Mouse (Mus musculus): ENCODE measurements around the gene Kat5. TPM values are rescaled to one million over a fixed set of nuclear protein-coding genes. Genes with fewer than 3 reads are reported as not detected.
A peak's percentile ranks its signal among the peaks of the same experiment; 100 is the strongest.

Gene Kat5
- polyA plus RNA-seq (2014; fragmentation: Nextera tagmentation; extraction: Ambion mirVana) = 36.9 and 40.0 TPM in 2 replicates

- peaks cover 33% of the 10 kb centered on the region for H3K36me3 ChIP-seq (ENCODE audit: control insufficient read depth, insufficient read depth, low read length)
- peak; percentile 93 for ATAC-seq (ENCODE audit: low FRiP score)
- H3K4me3 ChIP-seq (ENCODE audit: low read depth, low read length) = peak within 1 kb of the TSS; percentile 75
- peak; percentile 100 for DNase-seq (ENCODE audit: low spot score, missing footprints)
- peak within 1 kb of the TSS; percentile 93 for H3K27ac ChIP-seq (ENCODE audit: low read depth, low read length)
- H3K4me2 ChIP-seq = peak within 1 kb of the TSS; percentile 72
- no peaks in the 10 kb centered on the region for H3K9me3 ChIP-seq (ENCODE audit: control insufficient read depth, low read length)
- peaks cover 15% of the 10 kb centered on the region for H3K4me1 ChIP-seq (ENCODE audit: control insufficient read depth, insufficient read depth, low read length)
- WGBS = under 1% methylated on average over 54 of the region's 55 CpGs
- H3K9ac ChIP-seq (ENCODE audit: low read length) = peak within 1 kb of the TSS; percentile 93
- H3K27me3 ChIP-seq (ENCODE audit: control insufficient read depth, insufficient read depth, low read length) = no peaks in the 10 kb centered on the region
Observed at GRCm38 (mm10) chr19:5609547-5610404, at the start of gene Kat5. Kat5 (minus strand) TSS chr19:5610237.

- no peaks in the 10 kb centered on the region for H3K9me3 ChIP-seq (ENCODE audit: control insufficient read depth, low read length)
- H3K4me2 ChIP-seq = peak overlapping the region; percentile 76
- H3K36me3 ChIP-seq (ENCODE audit: control insufficient read depth, insufficient read depth, low read length) = no peaks in the 10 kb centered on the region
- DNase-seq (ENCODE audit: low spot score, missing footprints) = peak; percentile 90
- H3K9ac ChIP-seq (ENCODE audit: low read length) = peak overlapping the region; percentile 3; the same call in 1 of the 2 replicates
- 6% methylated on average over 43 of the region's 43 CpGs for WGBS
- peaks cover 13% of the 10 kb centered on the region for H3K4me1 ChIP-seq (ENCODE audit: control insufficient read depth, insufficient read depth, low read length)
- ATAC-seq (ENCODE audit: low FRiP score) = peak; percentile 57; the same call in 1 of the 2 replicates
- peak overlapping the region; percentile 39 for H3K4me3 ChIP-seq (ENCODE audit: low read depth, low read length)
- no peak overlapping the region for H3K27ac ChIP-seq (ENCODE audit: low read depth, low read length)
- H3K27me3 ChIP-seq (ENCODE audit: control insufficient read depth, insufficient read depth, low read length) = peaks cover 25% of the 10 kb centered on the region
Observed at GRCm38 (mm10) chr19:5654720-5655298, 44.8 kb upstream of the Kat5 start.

- H3K36me3 ChIP-seq (ENCODE audit: control insufficient read depth, insufficient read depth, low read length) = no peaks in the 10 kb centered on the region
- peak overlapping the region; percentile 29; the same call in 1 of the 2 replicates for H3K9ac ChIP-seq (ENCODE audit: low read length)
- 4% methylated on average over 62 of the region's 62 CpGs for WGBS
- H3K4me1 ChIP-seq (ENCODE audit: control insufficient read depth, insufficient read depth, low read length) = peaks cover 14% of the 10 kb centered on the region
- peak overlapping the region; percentile 76 for H3K4me2 ChIP-seq
- H3K4me3 ChIP-seq (ENCODE audit: low read depth, low read length) = peak overlapping the region; percentile 39
- no peaks in the 10 kb centered on the region for H3K9me3 ChIP-seq (ENCODE audit: control insufficient read depth, low read length)
- H3K27me3 ChIP-seq (ENCODE audit: control insufficient read depth, insufficient read depth, low read length) = peaks cover 25% of the 10 kb centered on the region
- ATAC-seq (ENCODE audit: low FRiP score) = peak; percentile 81
- peak; percentile 97 for DNase-seq (ENCODE audit: low spot score, missing footprints)
- no peak overlapping the region for H3K27ac ChIP-seq (ENCODE audit: low read depth, low read length)
Observed at GRCm38 (mm10) chr19:5653969-5654719, 44.1 kb upstream of the Kat5 start.

GRCm38 (mm10) chr19:5652570-5652969, 42.5 kb upstream of the Kat5 start:
- Histone ChIP-seq H3K9ac (ENCODE audit: low read length) (no peak overlapping the region), H3K9me3 (ENCODE audit: control insufficient read depth, low read length) (no peaks in the 10 kb centered on the region), H3K4me1 (ENCODE audit: control insufficient read depth, insufficient read depth, low read length) (peaks cover 23% of the 10 kb centered on the region), H3K27me3 (ENCODE audit: control insufficient read depth, insufficient read depth, low read length) (peaks cover 25% of the 10 kb centered on the region), H3K27ac (ENCODE audit: low read depth, low read length) (no peak overlapping the region), H3K36me3 (ENCODE audit: control insufficient read depth, insufficient read depth, low read length) (no peaks in the 10 kb centered on the region), H3K4me3 (ENCODE audit: low read depth, low read length) (no peak overlapping the region), H3K4me2 (no peak overlapping the region)
- DNase-seq (ENCODE audit: low spot score, missing footprints) = no peak
- WGBS = 76% methylated on average over 6 of the region's 6 CpGs
- no peak for ATAC-seq (ENCODE audit: low FRiP score)

DNA sequence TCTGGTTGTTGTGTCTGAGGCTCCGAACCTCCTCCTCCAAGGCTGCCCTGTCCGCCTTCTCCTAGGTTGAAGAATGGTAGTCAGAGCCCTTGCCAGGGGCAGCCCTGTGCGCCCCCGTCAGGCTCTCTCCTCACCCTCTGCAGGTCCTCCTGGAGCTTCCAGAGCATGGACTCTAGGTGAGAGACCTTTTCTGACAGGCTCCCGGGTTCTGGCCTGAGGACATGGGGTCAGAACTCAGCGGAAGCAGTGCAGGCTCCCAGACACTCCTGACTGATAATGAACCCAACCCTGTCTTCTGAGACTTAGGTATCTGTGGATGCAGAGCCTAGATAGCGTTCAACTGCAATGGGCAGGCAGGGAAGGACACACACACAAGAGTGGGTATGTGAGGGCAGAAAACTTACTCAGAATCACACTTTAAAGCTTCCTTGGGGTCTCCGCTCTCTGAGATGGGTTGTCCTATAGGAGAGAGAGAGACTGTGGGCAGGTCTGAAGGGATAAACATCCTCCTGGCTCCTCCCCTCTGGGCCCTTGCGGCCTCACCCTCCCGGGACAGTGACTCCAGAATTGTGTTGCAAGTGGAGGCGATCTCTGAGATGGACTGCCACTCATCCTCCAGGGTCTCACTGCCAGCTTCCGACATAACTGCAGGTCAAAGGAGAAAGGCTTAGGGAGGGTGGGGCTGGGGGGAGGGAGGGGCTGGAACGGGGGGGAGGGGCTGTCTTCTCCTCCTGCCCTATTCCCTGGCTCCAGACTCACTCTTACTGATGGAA, 41.7 kb upstream of the Kat5 start:
- Histone ChIP-seq H3K4me1 (ENCODE audit: control insufficient read depth, insufficient read depth, low read length) (peaks cover 23% of the 10 kb centered on the region), H3K27me3 (ENCODE audit: control insufficient read depth, insufficient read depth, low read length) (peaks cover 25% of the 10 kb centered on the region), H3K9me3 (ENCODE audit: control insufficient read depth, low read length) (no peaks in the 10 kb centered on the region), H3K36me3 (ENCODE audit: control insufficient read depth, insufficient read depth, low read length) (peaks cover 7% of the 10 kb centered on the region; the same call in 1 of the 2 replicates), H3K27ac (ENCODE audit: low read depth, low read length) (no peak overlapping the region), H3K4me2 (no peak overlapping the region), H3K4me3 (ENCODE audit: low read depth, low read length) (no peak overlapping the region), H3K9ac (ENCODE audit: low read length) (no peak overlapping the region)
- ATAC-seq (ENCODE audit: low FRiP score) (no peak), DNase-seq (ENCODE audit: low spot score, missing footprints) (no peak)
- 52% methylated on average over 13 of the region's 13 CpGs for WGBS

DNA sequence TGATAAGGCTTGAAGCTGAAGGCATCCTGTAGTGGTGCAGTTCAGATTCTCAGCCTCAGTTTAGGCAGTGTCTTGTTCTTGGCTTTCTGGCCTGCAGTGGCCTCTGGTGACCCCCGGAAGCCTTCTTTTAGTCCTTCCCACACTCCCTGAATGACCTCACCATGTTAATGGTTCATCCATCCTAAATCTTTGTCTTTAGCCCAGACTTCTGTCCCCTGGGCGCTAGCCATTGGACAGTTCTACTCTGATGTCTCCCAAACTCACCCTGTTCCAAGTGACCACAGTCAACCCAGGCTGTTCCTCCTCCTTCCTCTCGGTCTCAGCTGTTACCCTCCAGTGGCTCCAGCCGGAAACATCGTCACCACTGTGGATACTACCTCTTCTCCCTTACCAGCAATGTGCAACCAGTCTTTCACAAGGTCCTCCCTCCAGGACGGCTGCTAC, 39.3 kb upstream of the Kat5 start:
- Histone ChIP-seq H3K36me3 (ENCODE audit: control insufficient read depth, insufficient read depth, low read length) (peaks cover 12% of the 10 kb centered on the region), H3K27ac (ENCODE audit: low read depth, low read length) (no peak overlapping the region; the same call in 1 of the 2 replicates), H3K9ac (ENCODE audit: low read length) (peak overlapping the region; percentile 34), H3K9me3 (ENCODE audit: control insufficient read depth, low read length) (no peaks in the 10 kb centered on the region), H3K27me3 (ENCODE audit: control insufficient read depth, insufficient read depth, low read length) (peaks cover 8% of the 10 kb centered on the region), H3K4me3 (ENCODE audit: low read depth, low read length) (0 out of 2 replicates have a peak overlapping the region, but pooled peaks have one; percentile 1), H3K4me2 (peak overlapping the region; percentile 36), H3K4me1 (ENCODE audit: control insufficient read depth, insufficient read depth, low read length) (peaks cover 17% of the 10 kb centered on the region)
- no peak for DNase-seq (ENCODE audit: low spot score, missing footprints)
- WGBS = 81% methylated on average over 6 of the region's 6 CpGs
- peak; percentile 4; the same call in 1 of the 2 replicates for ATAC-seq (ENCODE audit: low FRiP score)

DNA sequence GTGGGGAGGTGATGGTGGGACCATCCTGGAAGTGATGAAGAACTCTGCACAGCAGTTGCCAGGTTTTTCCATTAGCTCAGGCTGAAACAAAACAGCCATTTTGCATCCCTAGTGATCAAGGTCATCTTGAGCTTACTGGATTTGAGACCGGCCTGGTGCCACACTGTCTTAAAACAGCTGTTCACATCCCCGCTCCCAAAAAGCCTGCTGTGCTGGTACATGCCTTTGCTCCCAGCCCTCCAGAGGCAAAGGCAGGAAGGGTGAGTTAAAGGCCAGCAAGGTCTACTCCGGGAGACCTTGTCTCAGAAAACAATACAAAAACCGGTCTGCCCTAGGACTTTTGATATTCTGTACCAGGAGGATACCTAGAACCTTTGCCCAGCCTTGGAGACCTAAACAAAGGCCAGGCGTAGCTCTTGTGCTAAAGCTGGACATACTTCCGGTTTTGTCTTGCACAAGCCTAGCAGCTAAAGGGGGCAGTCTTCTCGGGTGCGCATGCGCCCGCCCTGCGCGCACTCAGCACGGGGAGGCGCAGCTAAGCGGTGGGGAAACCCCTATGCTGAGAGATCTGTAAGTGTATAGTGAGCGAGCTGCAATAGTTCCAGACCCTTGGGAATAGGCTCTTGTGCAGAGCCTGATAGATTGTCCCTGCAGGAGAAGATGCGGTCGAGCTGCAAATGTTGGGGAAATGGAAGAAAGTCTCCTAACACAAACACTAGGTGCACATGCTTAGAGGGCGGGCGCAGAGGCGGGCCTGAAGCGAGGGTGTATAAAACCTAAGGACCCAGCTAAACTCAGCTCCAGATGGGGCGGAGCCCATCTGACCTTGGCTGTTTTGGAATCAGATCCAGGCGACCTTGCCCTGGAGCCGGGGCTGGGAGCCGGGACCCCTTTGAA, 38.6 kb upstream of the Kat5 start:
- Histone ChIP-seq H3K9ac (ENCODE audit: low read length) (peak overlapping the region; percentile 34), H3K27me3 (ENCODE audit: control insufficient read depth, insufficient read depth, low read length) (peaks cover 1% of the 10 kb centered on the region; the same call in 1 of the 2 replicates), H3K27ac (ENCODE audit: low read depth, low read length) (peak overlapping the region; percentile 50), H3K4me3 (ENCODE audit: low read depth, low read length) (0 out of 2 replicates have a peak overlapping the region, but pooled peaks have one; percentile 1), H3K36me3 (ENCODE audit: control insufficient read depth, insufficient read depth, low read length) (peaks cover 12% of the 10 kb centered on the region), H3K4me1 (ENCODE audit: control insufficient read depth, insufficient read depth, low read length) (peaks cover 10% of the 10 kb centered on the region), H3K4me2 (peak overlapping the region; percentile 36), H3K9me3 (ENCODE audit: control insufficient read depth, low read length) (no peaks in the 10 kb centered on the region)
- ATAC-seq (ENCODE audit: low FRiP score) (peak; percentile 90), DNase-seq (ENCODE audit: low spot score, missing footprints) (peak; percentile 97)
- WGBS = 12% methylated on average over 26 of the region's 26 CpGs

Data from midbrain, embryonic 11.5 days (tissue).